Mouse (Mus musculus) erythroblast, embryonic 14.5 days (primary cell): ENCODE results near the gene 1700092M07Rik.

Experiments used
- GATA1 ChIP-seq: IDR thresholded peaks from 2 replicates; pipeline ENCODE4 v1.6.1; 2012; ENCODE audit warnings: low read length, inconsistent platforms, mixed read lengths
- TAL1 ChIP-seq: IDR thresholded peaks from 3 replicates; pipeline ENCODE4 v1.6.1; 2012; ENCODE audit warnings: low read length, inconsistent platforms, mixed read lengths

- TF ChIP-seq TAL1 (no peak), GATA1 (no peak)
Observed at GRCm38 (mm10) chr19:8747368-8747767, 6.8 kb downstream of the 1700092M07Rik start.
